Mouse (Mus musculus) heart, adult 2 months (tissue): ENCODE results near the gene Snx10.

Experiments used
- EP300 ChIP-seq: fragments of 200-500 bp; IDR thresholded peaks from 2 replicates; pipeline ENCODE4 v1.6.1; 2011; ENCODE audit warnings: low read depth, low read length, control low read depth; ENCODE audit not compliant: insufficient read depth
- POLR2A ChIP-seq: fragments of 200-500 bp; IDR thresholded peaks from 2 replicates; pipeline ENCODE4 v1.6.1; 2011; ENCODE audit warnings: mild to moderate bottlenecking, low read depth, low read length, control low read depth; ENCODE audit not compliant: insufficient read depth

DNA sequence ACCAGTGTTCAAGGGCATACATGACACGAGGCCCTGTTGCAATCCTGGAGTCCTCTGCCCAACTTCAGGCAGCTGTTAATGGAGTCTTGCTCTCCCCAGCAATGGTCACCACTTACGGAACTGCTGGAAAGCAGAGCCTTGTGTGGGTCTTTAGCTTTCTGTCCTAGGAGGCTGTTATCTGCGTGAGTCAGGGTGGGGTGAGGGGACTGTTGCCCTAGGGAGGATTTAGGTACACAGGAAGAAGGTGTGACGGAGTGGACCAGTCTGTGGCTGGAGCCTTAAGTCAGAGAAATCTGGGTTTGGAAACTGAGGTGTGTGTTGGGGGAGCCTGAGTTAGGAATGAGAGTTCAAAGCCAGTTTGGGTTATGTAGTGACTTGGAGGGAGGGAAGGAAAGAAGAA lies 49.4 kb downstream of the Snx10 start:
- TF ChIP-seq POLR2A (no peak), EP300 (no peak)
